Mouse (Mus musculus): ENCODE data around the gene Ndufa12. TPM values are rescaled to one million over a fixed set of nuclear protein-coding genes. Genes with fewer than 3 reads are reported as not detected.

The Ndufa12 gene
- polyA plus RNA-seq, 1 experiment from 2014 or later: 617 TPM

- WGBS: 73% methylated on average over 6 of the region's 6 CpGs
- H3K9me3 ChIP-seq (replicated peaks): no peaks in the 10 kb centered on the region
Observed at GRCm38 (mm10) chr10:94231025-94231424, 32.5 kb downstream of the Ndufa12 start.

GRCm38 (mm10) chr10:94235200-94235599 lies 36.7 kb downstream of the Ndufa12 start:
- Histone ChIP-seq H3K27ac (no peak overlapping the region), H3K4me3 (no peak overlapping the region), H3K9me3 (replicated peaks) (no peaks in the 10 kb centered on the region), H3K4me2 (no peak overlapping the region), H3K27me3 (no peaks in the 10 kb centered on the region), H3K4me1 (replicated peaks) (no peaks in the 10 kb centered on the region), H3K9ac (no peak overlapping the region), H3K36me3 (no peaks in the 10 kb centered on the region)
- WGBS: 46% methylated on average over 4 of the region's 4 CpGs
- ATAC-seq (replicated peaks; ENCODE audit: insufficient number of reproducible peaks, insufficient read depth, low FRiP score, low read depth): no peak

More at GRCm38 (mm10) chr10:94231025-94231424, 32.5 kb downstream of the Ndufa12 start:
- no peaks in the 10 kb centered on the region for H3K27me3 ChIP-seq
- no peak overlapping the region for H3K9ac ChIP-seq
- no peak overlapping the region for H3K4me2 ChIP-seq
- H3K27ac ChIP-seq: no peak overlapping the region
- H3K4me1 ChIP-seq (replicated peaks): no peaks in the 10 kb centered on the region
- no peaks in the 10 kb centered on the region for H3K36me3 ChIP-seq
- no peak overlapping the region for H3K4me3 ChIP-seq
- no peak for ATAC-seq (replicated peaks; ENCODE audit: insufficient number of reproducible peaks, insufficient read depth, low FRiP score, low read depth)

GRCm38 (mm10) chr10:94241346-94241745 lies 42.8 kb downstream of the Ndufa12 start:
- Histone ChIP-seq H3K4me3 (no peak overlapping the region), H3K27me3 (no peaks in the 10 kb centered on the region), H3K4me1 (replicated peaks) (no peaks in the 10 kb centered on the region), H3K9ac (no peak overlapping the region), H3K27ac (no peak overlapping the region), H3K36me3 (no peaks in the 10 kb centered on the region), H3K4me2 (no peak overlapping the region), H3K9me3 (replicated peaks) (no peaks in the 10 kb centered on the region)
- 60% methylated on average over 2 of the region's 2 CpGs for WGBS
- no peak for ATAC-seq (replicated peaks; ENCODE audit: insufficient number of reproducible peaks, insufficient read depth, low FRiP score, low read depth)

- no peak overlapping the region for H3K4me3 ChIP-seq
- ATAC-seq (replicated peaks; ENCODE audit: insufficient number of reproducible peaks, insufficient read depth, low FRiP score, low read depth): no peak
- H3K4me1 ChIP-seq (replicated peaks): peaks cover 16% of the 10 kb centered on the region
- H3K27ac ChIP-seq: no peak overlapping the region
- no peak overlapping the region for H3K4me2 ChIP-seq
- 78% methylated on average over 7 of the region's 7 CpGs for WGBS
- H3K36me3 ChIP-seq: no peaks in the 10 kb centered on the region
- no peaks in the 10 kb centered on the region for H3K27me3 ChIP-seq
- no peak overlapping the region for H3K9ac ChIP-seq
- no peaks in the 10 kb centered on the region for H3K9me3 ChIP-seq (replicated peaks)
Observed at GRCm38 (mm10) chr10:94247748-94248349, 49.3 kb downstream of the Ndufa12 start.

DNA sequence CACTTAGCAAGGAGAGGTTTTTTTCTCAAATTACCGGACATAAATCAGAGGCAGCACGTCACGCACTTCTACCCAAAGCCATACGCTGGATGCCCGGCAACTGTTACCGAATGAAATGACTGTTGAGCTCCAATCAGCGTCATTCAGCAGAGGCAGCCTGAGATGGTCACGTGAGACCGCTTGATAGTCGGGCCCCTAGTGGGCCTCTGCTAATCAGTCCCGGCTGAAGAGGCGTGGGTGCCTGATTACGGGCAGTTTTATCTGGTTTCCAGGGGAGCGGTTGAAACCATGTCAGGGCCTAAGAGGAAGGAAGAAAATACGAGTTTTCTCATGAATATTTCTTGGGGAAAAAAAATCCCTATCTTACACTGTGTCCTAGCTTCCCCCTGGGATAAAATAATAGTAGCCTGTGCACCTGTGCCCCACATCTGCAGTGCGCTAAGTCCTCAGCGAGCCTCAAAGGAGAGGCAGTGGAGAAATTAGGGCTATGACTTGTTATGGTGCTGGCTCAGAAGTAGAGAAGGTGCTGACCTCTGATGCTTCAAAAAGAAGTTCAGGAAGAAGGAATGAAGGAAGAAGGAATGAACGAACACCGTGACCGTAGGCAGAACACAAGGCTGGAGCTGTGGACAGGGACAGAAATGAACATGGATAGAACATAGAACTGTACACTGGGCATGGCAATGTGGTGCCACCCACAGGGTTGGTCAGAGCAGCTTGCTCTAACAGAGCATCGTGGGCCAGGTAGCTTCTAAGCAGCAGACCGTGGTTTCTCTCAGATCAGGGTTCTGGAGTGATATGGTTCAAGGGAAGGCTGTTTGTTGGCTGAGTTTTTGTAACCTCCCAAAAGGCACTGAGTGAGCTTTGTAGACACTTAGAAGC lies 51.3 kb downstream of the Ndufa12 start:
- Histone ChIP-seq H3K27ac (peak overlapping the region; percentile 51), H3K27me3 (no peaks in the 10 kb centered on the region), H3K4me1 (replicated peaks) (peaks cover 16% of the 10 kb centered on the region), H3K9me3 (replicated peaks) (no peaks in the 10 kb centered on the region), H3K36me3 (no peaks in the 10 kb centered on the region), H3K4me3 (peak overlapping the region; percentile 7; the same call in 1 of the 2 replicates), H3K9ac (no peak overlapping the region), H3K4me2 (peak overlapping the region; percentile 48)
- ATAC-seq (replicated peaks; ENCODE audit: insufficient number of reproducible peaks, insufficient read depth, low FRiP score, low read depth): peak; percentile 85
- WGBS: 28% methylated on average over 22 of the region's 22 CpGs

GRCm38 (mm10) chr10:94253260-94253807 lies 54.8 kb downstream of the Ndufa12 start:
- Histone ChIP-seq H3K4me3 (no peak overlapping the region), H3K4me2 (no peak overlapping the region), H3K9ac (no peak overlapping the region), H3K36me3 (no peaks in the 10 kb centered on the region), H3K27me3 (no peaks in the 10 kb centered on the region), H3K9me3 (replicated peaks) (no peaks in the 10 kb centered on the region), H3K27ac (no peak overlapping the region), H3K4me1 (replicated peaks) (peaks cover 16% of the 10 kb centered on the region)
- no peak for ATAC-seq (replicated peaks; ENCODE audit: insufficient number of reproducible peaks, insufficient read depth, low FRiP score, low read depth)
- WGBS: 55% methylated on average over 17 of the region's 17 CpGs

- no peak overlapping the region for H3K27ac ChIP-seq
- H3K4me2 ChIP-seq: no peak overlapping the region
- no peaks in the 10 kb centered on the region for H3K36me3 ChIP-seq
- 75% methylated on average over 3 of the region's 3 CpGs for WGBS
- H3K9me3 ChIP-seq (replicated peaks): no peaks in the 10 kb centered on the region
- ATAC-seq (replicated peaks; ENCODE audit: insufficient number of reproducible peaks, insufficient read depth, low FRiP score, low read depth): no peak
- H3K27me3 ChIP-seq: no peaks in the 10 kb centered on the region
- peaks cover 6% of the 10 kb centered on the region for H3K4me1 ChIP-seq (replicated peaks)
- no peak overlapping the region for H3K4me3 ChIP-seq
- no peak overlapping the region for H3K9ac ChIP-seq
Observed at GRCm38 (mm10) chr10:94254766-94255165, 56.2 kb downstream of the Ndufa12 start.

- ATAC-seq (replicated peaks; ENCODE audit: insufficient number of reproducible peaks, insufficient read depth, low FRiP score, low read depth): no peak
- H3K4me1 ChIP-seq (replicated peaks): no peaks in the 10 kb centered on the region
- WGBS: 62% methylated on average over 6 of the region's 6 CpGs
- H3K36me3 ChIP-seq: no peaks in the 10 kb centered on the region
- no peak overlapping the region for H3K4me2 ChIP-seq
- no peaks in the 10 kb centered on the region for H3K9me3 ChIP-seq (replicated peaks)
- H3K27ac ChIP-seq: no peak overlapping the region
- no peak overlapping the region for H3K4me3 ChIP-seq
- no peaks in the 10 kb centered on the region for H3K27me3 ChIP-seq
- H3K9ac ChIP-seq: no peak overlapping the region
Observed at GRCm38 (mm10) chr10:94255744-94256143, 57.2 kb downstream of the Ndufa12 start.

DNA sequence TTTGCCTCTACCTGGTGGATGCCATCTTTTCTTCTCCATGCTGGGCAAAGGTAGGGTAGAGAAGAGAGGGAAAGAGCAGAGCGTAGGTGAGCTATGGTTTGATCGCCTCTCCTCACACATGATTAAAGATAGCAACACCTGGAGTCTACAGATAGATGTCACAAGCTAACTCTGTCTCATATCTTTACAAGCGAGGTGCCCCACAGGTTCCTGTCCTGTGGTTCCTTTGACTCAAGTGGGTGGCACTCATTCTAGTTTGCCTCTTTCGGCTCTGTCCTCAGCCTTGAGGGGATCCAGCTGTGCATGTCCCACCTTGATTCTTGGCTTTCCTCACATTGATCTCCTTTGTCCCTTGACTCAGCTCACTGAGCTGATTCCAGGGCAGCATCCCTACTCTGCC lies 58.0 kb downstream of the Ndufa12 start:
- Histone ChIP-seq H3K27me3 (no peaks in the 10 kb centered on the region), H3K4me1 (replicated peaks) (no peaks in the 10 kb centered on the region), H3K27ac (no peak overlapping the region), H3K4me2 (no peak overlapping the region), H3K4me3 (no peak overlapping the region), H3K36me3 (no peaks in the 10 kb centered on the region), H3K9ac (no peak overlapping the region), H3K9me3 (replicated peaks) (no peaks in the 10 kb centered on the region)
- no peak for ATAC-seq (replicated peaks; ENCODE audit: insufficient number of reproducible peaks, insufficient read depth, low FRiP score, low read depth)
- WGBS: 85% methylated on average over 4 of the region's 4 CpGs

- Histone ChIP-seq H3K4me3 (no peak overlapping the region), H3K4me1 (replicated peaks) (no peaks in the 10 kb centered on the region), H3K27me3 (no peaks in the 10 kb centered on the region), H3K36me3 (no peaks in the 10 kb centered on the region), H3K9ac (no peak overlapping the region), H3K27ac (no peak overlapping the region), H3K4me2 (no peak overlapping the region), H3K9me3 (replicated peaks) (no peaks in the 10 kb centered on the region)
- ATAC-seq (replicated peaks; ENCODE audit: insufficient number of reproducible peaks, insufficient read depth, low FRiP score, low read depth): no peak
- WGBS: 70% methylated on average over 1 of the region's 1 CpGs
Observed at GRCm38 (mm10) chr10:94260544-94260943, 62.0 kb downstream of the Ndufa12 start.

- no peaks in the 10 kb centered on the region for H3K9me3 ChIP-seq (replicated peaks)
- no peak for ATAC-seq (replicated peaks; ENCODE audit: insufficient number of reproducible peaks, insufficient read depth, low FRiP score, low read depth)
- no peak overlapping the region for H3K4me2 ChIP-seq
- WGBS: 85% methylated on average over 13 of the region's 13 CpGs
- no peak overlapping the region for H3K9ac ChIP-seq
- no peaks in the 10 kb centered on the region for H3K4me1 ChIP-seq (replicated peaks)
- no peaks in the 10 kb centered on the region for H3K36me3 ChIP-seq
- no peaks in the 10 kb centered on the region for H3K27me3 ChIP-seq
- no peak overlapping the region for H3K27ac ChIP-seq
- no peak overlapping the region for H3K4me3 ChIP-seq
Observed at GRCm38 (mm10) chr10:94262646-94263045, 64.1 kb downstream of the Ndufa12 start.

All from heart, embryonic 15.5 days (tissue).